Mouse (Mus musculus): ENCODE data around the gene Olfr948. TPM values are rescaled to one million over a fixed set of nuclear protein-coding genes. Genes with fewer than 3 reads are reported as not detected.

Gene Olfr948
- total RNA-seq (2023), result not detected in 2 replicates

GRCm38 (mm10) chr9:39325945-39326344 lies at the start of gene Olfr948:
Gene Olfr948 (minus strand): TSS chr9:39326045.

GRCm38 (mm10) chr9:39276718-39277117 lies 49.1 kb downstream of the Olfr948 start, which contains the start of gene Olfr945:
Gene Olfr945 (minus strand): TSS chr9:39276818.

Other genes with a start within 250 kb of the Olfr948 start
- gene Olfr938, start 247.2 kb downstream of the Olfr948 start, total RNA-seq (2023), result not detected in 2 replicates
- not detected in 2 replicates for gene Olfr27, start 197.9 kb downstream of the Olfr948 start, total RNA-seq (2023)
- not detected in 2 replicates for gene Olfr943, start 159.7 kb downstream of the Olfr948 start, total RNA-seq (2023)
- not detected in 2 replicates for gene Olfr944, start 124.1 kb downstream of the Olfr948 start, total RNA-seq (2023)
- not detected in 2 replicates for gene Olfr1537, start 76.1 kb downstream of the Olfr948 start, total RNA-seq (2023)
- gene Olfr945, start 49.2 kb downstream of the Olfr948 start, total RNA-seq (2023), result not detected in 2 replicates
- not detected in 2 replicates for gene Olfr951, start 61.4 kb upstream of the Olfr948 start, total RNA-seq (2023)
- gene Olfr952, start 101.1 kb upstream of the Olfr948 start, total RNA-seq (2023), result not detected in 2 replicates
- not detected in 2 replicates for gene Olfr954, start 130.7 kb upstream of the Olfr948 start, total RNA-seq (2023)
- gene Olfr955, start 145.9 kb upstream of the Olfr948 start, total RNA-seq (2023), result not detected in 2 replicates
- gene Olfr44, start 167.9 kb upstream of the Olfr948 start, total RNA-seq (2023), result not detected in 2 replicates
- gene Olfr957, start 189.8 kb upstream of the Olfr948 start, total RNA-seq (2023), result not detected in 2 replicates
- not detected in 2 replicates for gene Olfr958, start 228.0 kb upstream of the Olfr948 start, total RNA-seq (2023)
- gene Olfr959, start 249.5 kb upstream of the Olfr948 start, total RNA-seq (2023), result not detected in 2 replicates

All from neutrophil, adult 65 days (primary cell).